Mouse (Mus musculus) forebrain, embryonic 16.5 days (tissue): Measurements from ENCODE around the gene Cdk20. TPM values are rescaled to one million over a fixed set of nuclear protein-coding genes. Genes with fewer than 3 reads are reported as not detected.

Experiments
- ATAC-seq: fragments of 200-750 bp; cut with Nextera tagmentation; 2 replicates; pipeline ENCODE4 v1.8.0; 2017; ENCODE audit warnings: mild to moderate bottlenecking, moderate library complexity
- H3K27ac ChIP-seq: fragments of 300-500 bp; sonication (generic); 2 replicates; pipeline ENCODE4 v1.5.1; 2014; ENCODE audit warnings: low read length, control low read depth
- H3K27me3 ChIP-seq: fragments of 300-500 bp; sonication (generic); replicated peaks from 2 replicates; pipeline ENCODE4 v1.6.1; 2014; ENCODE audit warnings: low read length; ENCODE audit not compliant: control insufficient read depth, insufficient read depth
- H3K36me3 ChIP-seq: fragments of 300-500 bp; sonication (generic); 2 replicates; pipeline ENCODE4 v1.6.1; 2014; ENCODE audit not compliant: control insufficient read depth, insufficient read depth
- H3K4me1 ChIP-seq: fragments of 300-500 bp; sonication (generic); replicated peaks from 2 replicates; pipeline ENCODE4 v1.6.1; 2014; ENCODE audit warnings: low read length; ENCODE audit not compliant: control insufficient read depth, insufficient read depth
- H3K4me2 ChIP-seq: fragments of 300-500 bp; sonication (generic); 2 replicates; pipeline ENCODE4 v1.6.1; 2014; ENCODE audit warnings: mild to moderate bottlenecking, low read length, control low read depth
- H3K4me3 ChIP-seq: fragments of 300-500 bp; sonication (generic); replicated peaks from 2 replicates; pipeline ENCODE4 v1.5.1; 2014; ENCODE audit warnings: mild to moderate bottlenecking, low read length, control low read depth
- H3K9ac ChIP-seq: fragments of 300-500 bp; sonication (generic); replicated peaks from 2 replicates; pipeline ENCODE4 v1.6.1; 2014; ENCODE audit warnings: low read depth, low read length, control low read depth
- H3K9me3 ChIP-seq: fragments of 300-500 bp; sonication (generic); 2 replicates; pipeline ENCODE4 v1.6.1; 2016; ENCODE audit warnings: low read length; ENCODE audit not compliant: control insufficient read depth
- WGBS: fragments of 180-500 bp; shearing (Covaris S2); extraction: QIAGEN DNeasy Blood & Tissue Kit; methylation state at CpG from one replicate; pipeline ENCODE4 v1.1.7; 2014; 5-methylcytosine and 5-hydroxymethylcytosine counted together
- polyA plus RNA-seq: library from polyadenylated mRNA; unstranded; fragments of >200 nt; fragmentation: Nextera tagmentation; extraction: Ambion mirVana; gene quantifications from 2 replicates; pipeline ENCODE4 v1.2.1, GENCODE M21; 2015

Gene Cdk20
- polyA plus RNA-seq, 1 experiment from 2014 or later: 33.1 TPM

DNA sequence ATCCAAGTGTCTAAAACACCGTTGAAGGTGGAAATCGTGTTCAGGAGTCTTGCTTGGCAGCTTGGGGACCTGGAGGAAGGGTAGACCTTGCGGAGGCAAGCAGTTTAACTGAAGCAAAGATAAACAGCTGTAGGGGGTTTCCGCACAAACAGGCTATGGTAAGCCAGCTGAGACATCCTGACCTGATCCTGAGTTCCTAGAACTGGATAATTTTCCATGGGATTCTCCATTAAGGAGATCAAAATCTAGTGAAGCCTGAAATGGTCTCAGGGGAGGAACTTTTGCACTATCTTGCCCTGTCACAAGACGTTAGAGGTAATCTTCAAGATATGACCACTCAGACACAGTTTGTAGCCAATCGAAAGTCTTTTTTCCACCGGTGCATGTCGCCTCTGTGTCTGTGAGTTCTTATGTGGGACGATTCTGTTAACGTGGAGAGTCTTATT, 29.6 kb upstream of the Cdk20 start:
- H3K36me3 ChIP-seq: no peaks in the 10 kb centered on the region
- no peak overlapping the region for H3K27ac ChIP-seq
- H3K9me3 ChIP-seq: no peaks in the 10 kb centered on the region
- no peak overlapping the region for H3K9ac ChIP-seq
- no peak overlapping the region for H3K4me3 ChIP-seq
- H3K4me1 ChIP-seq: no peaks in the 10 kb centered on the region; the same call in 1 of the 2 replicates
- H3K4me2 ChIP-seq: no peak overlapping the region
- no peak for ATAC-seq
- H3K27me3 ChIP-seq: no peaks in the 10 kb centered on the region
- WGBS: 94% methylated on average over 10 of the region's 10 CpGs

DNA sequence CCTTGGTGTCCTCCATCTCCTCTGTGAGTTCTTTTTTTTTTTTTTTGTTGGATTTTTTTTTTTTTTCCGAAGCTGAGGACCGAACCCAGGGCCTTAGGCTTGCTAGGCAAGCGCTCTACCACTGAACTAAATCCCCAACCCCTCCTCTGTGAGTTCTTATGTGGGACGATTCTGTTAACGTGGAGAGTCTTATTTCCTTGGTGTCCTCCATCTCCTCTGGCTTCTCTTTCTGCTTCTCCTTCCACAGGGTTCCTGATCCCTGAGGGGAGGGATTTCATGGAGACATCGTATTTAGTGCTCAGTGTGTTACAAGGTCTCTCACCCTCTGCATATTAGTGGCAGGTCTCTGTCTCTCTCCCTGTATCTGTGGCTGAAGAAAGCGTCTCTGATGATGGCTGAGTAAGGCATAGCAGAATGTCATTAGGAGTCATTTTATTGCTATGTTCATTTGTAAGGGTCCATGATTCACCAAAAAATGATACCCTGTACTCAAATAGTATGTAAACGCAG, 29.1 kb upstream of the Cdk20 start:
- no peak overlapping the region for H3K4me2 ChIP-seq
- no peak overlapping the region for H3K27ac ChIP-seq
- no peak overlapping the region for H3K9ac ChIP-seq
- H3K27me3 ChIP-seq: no peaks in the 10 kb centered on the region
- WGBS: 86% methylated on average over 8 of the region's 8 CpGs
- H3K4me3 ChIP-seq: no peak overlapping the region
- H3K9me3 ChIP-seq: no peaks in the 10 kb centered on the region
- H3K4me1 ChIP-seq: no peaks in the 10 kb centered on the region; the same call in 1 of the 2 replicates
- ATAC-seq: no peak
- H3K36me3 ChIP-seq: no peaks in the 10 kb centered on the region

DNA sequence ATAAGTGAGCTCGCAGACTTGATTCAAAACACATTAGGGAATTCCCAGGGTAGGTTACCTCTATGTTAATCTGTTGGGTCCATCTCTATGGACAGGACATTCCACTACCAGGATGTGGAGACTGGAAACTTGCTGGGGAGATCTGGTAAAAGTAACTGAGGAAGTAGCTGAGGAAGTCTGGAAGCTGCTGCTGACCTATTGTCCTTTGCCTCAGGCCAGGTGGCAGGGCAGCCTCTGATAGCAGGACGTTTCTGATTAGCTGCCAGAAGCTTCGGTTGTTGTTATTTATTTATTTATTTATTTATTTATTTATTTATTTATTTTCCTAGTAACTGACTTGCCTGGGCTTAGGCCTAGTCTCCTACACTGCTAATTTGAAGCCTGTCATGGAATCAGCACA, 28.6 kb upstream of the Cdk20 start:
- Histone ChIP-seq H3K4me2 (no peak overlapping the region), H3K9ac (no peak overlapping the region), H3K27me3 (no peaks in the 10 kb centered on the region), H3K4me3 (no peak overlapping the region), H3K9me3 (no peaks in the 10 kb centered on the region), H3K4me1 (no peaks in the 10 kb centered on the region; the same call in 1 of the 2 replicates), H3K36me3 (no peaks in the 10 kb centered on the region), H3K27ac (no peak overlapping the region)
- ATAC-seq: no peak
- WGBS: 74% methylated on average over 3 of the region's 3 CpGs

DNA sequence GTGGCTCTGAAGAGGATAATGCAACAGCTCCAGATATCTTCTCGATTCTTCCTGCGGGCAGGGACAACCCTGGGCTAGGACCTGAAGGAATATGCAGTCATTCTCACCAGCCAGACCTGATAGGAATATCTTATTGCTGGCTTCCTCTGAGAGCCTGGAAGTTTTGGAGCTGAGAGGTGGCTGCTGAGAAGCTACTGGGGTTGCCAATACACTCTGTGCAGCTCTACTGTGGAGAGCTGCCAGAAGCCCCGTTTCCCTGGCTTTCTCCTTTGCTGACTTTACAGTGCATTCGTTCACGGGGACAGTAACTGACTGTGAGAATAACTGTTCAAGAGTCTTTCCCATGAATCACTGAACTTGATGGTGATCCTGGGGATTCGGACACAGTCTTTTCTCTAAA, 26.6 kb upstream of the Cdk20 start:
- no peak overlapping the region for H3K9ac ChIP-seq
- H3K27me3 ChIP-seq: no peaks in the 10 kb centered on the region
- H3K4me1 ChIP-seq: no peaks in the 10 kb centered on the region; the same call in 1 of the 2 replicates
- no peak overlapping the region for H3K4me2 ChIP-seq
- no peaks in the 10 kb centered on the region for H3K36me3 ChIP-seq
- H3K9me3 ChIP-seq: no peaks in the 10 kb centered on the region
- WGBS: 80% methylated on average over 6 of the region's 6 CpGs
- H3K27ac ChIP-seq: no peak overlapping the region
- ATAC-seq: no peak
- H3K4me3 ChIP-seq: no peak overlapping the region

DNA sequence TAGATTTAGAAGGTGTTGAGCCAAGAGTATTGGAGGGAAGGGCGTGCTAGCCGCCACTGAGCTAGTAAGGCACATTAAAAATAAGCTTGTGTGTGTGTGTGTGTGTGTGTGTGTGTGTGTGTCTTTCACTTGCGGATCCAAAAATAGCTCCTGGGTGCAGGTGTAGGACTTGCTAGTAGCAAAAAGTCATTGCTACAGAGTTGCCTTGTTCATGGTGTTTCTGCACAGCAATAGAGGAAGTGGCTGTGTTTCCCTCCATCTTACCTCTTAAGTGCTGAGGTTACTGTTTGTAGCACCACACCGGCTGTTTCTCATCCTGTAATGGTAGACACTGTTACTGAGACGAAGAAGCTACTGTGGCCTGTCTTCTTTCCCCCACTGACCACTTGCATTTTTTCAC, 24.1 kb upstream of the Cdk20 start:
- Histone ChIP-seq H3K4me3 (no peak overlapping the region), H3K27ac (no peak overlapping the region), H3K4me1 (no peaks in the 10 kb centered on the region), H3K4me2 (no peak overlapping the region), H3K36me3 (no peaks in the 10 kb centered on the region), H3K9me3 (no peaks in the 10 kb centered on the region), H3K9ac (no peak overlapping the region), H3K27me3 (no peaks in the 10 kb centered on the region)
- ATAC-seq: no peak
- 93% methylated on average over 5 of the region's 5 CpGs for WGBS

DNA sequence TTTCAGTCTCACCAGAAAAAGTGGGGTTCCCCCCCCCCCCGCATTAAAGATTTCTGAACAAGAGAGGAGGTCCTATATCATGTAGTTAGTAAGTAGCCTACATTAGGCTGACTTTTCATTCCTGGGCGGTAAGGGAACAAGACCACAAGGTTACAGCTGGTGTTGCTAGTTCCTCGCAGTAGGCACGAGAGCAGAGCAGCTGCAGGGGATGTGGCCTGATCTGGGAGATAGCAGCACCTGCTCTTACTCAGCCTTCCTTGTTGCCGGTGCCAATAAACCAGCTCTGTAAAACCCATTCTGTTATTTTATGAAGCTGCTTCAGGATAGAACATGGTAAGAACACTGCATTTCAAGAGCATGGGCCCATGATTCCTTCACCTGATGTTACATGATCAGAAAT, 21.5 kb upstream of the Cdk20 start:
- Histone ChIP-seq H3K36me3 (no peaks in the 10 kb centered on the region), H3K27me3 (no peaks in the 10 kb centered on the region), H3K27ac (no peak overlapping the region), H3K4me1 (no peaks in the 10 kb centered on the region), H3K9me3 (no peaks in the 10 kb centered on the region), H3K9ac (no peak overlapping the region), H3K4me3 (no peak overlapping the region), H3K4me2 (no peak overlapping the region)
- ATAC-seq: no peak
- WGBS: 85% methylated on average over 5 of the region's 5 CpGs

DNA sequence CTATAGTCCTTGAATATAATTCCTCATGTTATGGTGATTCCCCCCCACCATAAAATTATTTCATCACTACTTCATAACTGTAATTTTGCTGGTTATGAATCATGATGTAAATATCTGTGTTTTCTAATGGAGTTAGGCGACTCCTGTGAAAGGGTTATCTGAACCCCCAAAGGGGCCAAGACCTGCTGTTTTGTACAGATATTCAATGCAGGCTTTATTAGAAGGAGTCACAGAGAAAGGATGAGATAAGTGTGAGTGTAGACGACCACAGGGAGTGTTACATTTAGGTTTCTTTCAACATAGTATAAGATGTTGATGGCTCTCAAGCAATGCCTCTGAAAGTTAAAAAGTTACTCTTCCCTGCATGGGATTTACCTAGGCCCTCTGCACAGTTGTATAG, 20.8 kb upstream of the Cdk20 start:
- 85% methylated on average over 2 of the region's 2 CpGs for WGBS
- Histone ChIP-seq H3K27me3 (no peaks in the 10 kb centered on the region), H3K36me3 (no peaks in the 10 kb centered on the region), H3K27ac (no peak overlapping the region), H3K4me2 (no peak overlapping the region), H3K9ac (no peak overlapping the region), H3K9me3 (no peaks in the 10 kb centered on the region), H3K4me3 (no peak overlapping the region), H3K4me1 (no peaks in the 10 kb centered on the region)
- no peak for ATAC-seq

DNA sequence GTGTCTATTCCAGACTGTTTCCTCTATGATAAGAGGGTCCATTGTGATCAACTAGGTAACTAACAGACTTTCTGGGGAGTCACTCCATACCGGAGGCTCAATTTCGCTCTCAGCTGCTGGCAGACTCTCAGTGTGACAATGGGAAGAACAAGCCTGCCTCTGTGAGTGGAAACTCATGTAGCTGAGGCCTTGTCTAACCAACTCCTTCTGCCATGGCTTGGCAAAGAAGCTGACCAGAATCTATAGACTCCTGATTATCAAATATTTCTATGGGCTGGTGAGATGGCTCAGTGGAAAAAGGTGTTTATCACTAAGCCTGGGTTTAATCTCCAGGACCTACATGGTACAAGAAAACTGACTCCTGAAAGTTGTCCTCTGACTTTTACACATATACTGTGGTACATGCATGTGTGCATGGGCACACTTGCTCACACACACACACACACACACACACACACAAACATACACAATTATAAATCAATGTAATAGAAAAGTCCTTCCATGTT, 19.3 kb upstream of the Cdk20 start:
- Histone ChIP-seq H3K4me1 (no peaks in the 10 kb centered on the region), H3K27ac (no peak overlapping the region), H3K9ac (no peak overlapping the region), H3K9me3 (no peaks in the 10 kb centered on the region), H3K36me3 (no peaks in the 10 kb centered on the region), H3K4me2 (no peak overlapping the region), H3K4me3 (no peak overlapping the region), H3K27me3 (no peaks in the 10 kb centered on the region)
- 82% methylated on average over 2 of the region's 2 CpGs for WGBS
- no peak for ATAC-seq

DNA sequence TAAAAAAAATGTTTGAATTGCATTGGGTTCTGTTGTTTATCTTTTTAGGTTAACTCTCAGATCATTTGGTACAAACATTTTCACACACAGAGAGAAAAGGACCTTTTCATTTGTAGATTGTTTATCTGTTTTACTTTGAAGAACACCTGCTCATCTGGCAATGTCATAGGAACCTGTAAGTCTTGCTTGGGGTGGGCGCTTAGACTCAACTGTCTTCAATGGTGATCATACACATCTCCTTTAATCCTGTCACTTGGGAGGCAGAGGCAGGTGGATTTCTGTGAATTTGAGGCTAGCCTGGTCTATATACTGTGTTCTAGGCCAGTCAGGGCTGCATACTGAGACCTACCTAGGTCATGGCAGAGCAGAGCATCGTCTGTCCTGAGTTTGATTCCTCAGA, 16.5 kb upstream of the Cdk20 start:
- ATAC-seq: no peak
- WGBS: 86% methylated on average over 2 of the region's 2 CpGs
- H3K27ac ChIP-seq: no peak overlapping the region

More for the DNA sequence above, 16.5 kb upstream of the Cdk20 start:
- Histone ChIP-seq H3K27me3 (no peaks in the 10 kb centered on the region), H3K9me3 (no peaks in the 10 kb centered on the region), H3K9ac (no peak overlapping the region), H3K36me3 (no peaks in the 10 kb centered on the region), H3K4me1 (no peaks in the 10 kb centered on the region), H3K4me2 (no peak overlapping the region), H3K4me3 (no peak overlapping the region)
